Mouse (Mus musculus) liver, adult (tissue): Measurements from ENCODE around the gene Agpat2.
A peak's percentile ranks its signal among the peaks of the same experiment; 100 is the strongest.

Experiments
- GATA4 ChIP-seq: IDR thresholded peaks from 2 replicates; pipeline ENCODE4 v1.6.1; 2014; ENCODE audit warnings: mild to moderate bottlenecking, low read length; ENCODE audit not compliant: insufficient replicate concordance

Gene Agpat2

GRCm38 (mm10) chr2:26603720-26604671 is at the start of gene Agpat2:
Agpat2 (minus strand) TSS chr2:26604417.
- TF ChIP-seq GATA4, result 0 out of 2 replicates have a peak, but pooled peaks have one; percentile 20

GRCm38 (mm10) chr2:26646643-26647293 is 42.6 kb upstream of the Agpat2 start:
- no peak for TF ChIP-seq GATA4

GRCm38 (mm10) chr2:26643942-26644341 is 39.7 kb upstream of the Agpat2 start:
- no peak for TF ChIP-seq GATA4

- no peak for TF ChIP-seq GATA4
These were observed 36.9 kb upstream of the Agpat2 start for GRCm38 (mm10) chr2:26641006-26641647.

DNA sequence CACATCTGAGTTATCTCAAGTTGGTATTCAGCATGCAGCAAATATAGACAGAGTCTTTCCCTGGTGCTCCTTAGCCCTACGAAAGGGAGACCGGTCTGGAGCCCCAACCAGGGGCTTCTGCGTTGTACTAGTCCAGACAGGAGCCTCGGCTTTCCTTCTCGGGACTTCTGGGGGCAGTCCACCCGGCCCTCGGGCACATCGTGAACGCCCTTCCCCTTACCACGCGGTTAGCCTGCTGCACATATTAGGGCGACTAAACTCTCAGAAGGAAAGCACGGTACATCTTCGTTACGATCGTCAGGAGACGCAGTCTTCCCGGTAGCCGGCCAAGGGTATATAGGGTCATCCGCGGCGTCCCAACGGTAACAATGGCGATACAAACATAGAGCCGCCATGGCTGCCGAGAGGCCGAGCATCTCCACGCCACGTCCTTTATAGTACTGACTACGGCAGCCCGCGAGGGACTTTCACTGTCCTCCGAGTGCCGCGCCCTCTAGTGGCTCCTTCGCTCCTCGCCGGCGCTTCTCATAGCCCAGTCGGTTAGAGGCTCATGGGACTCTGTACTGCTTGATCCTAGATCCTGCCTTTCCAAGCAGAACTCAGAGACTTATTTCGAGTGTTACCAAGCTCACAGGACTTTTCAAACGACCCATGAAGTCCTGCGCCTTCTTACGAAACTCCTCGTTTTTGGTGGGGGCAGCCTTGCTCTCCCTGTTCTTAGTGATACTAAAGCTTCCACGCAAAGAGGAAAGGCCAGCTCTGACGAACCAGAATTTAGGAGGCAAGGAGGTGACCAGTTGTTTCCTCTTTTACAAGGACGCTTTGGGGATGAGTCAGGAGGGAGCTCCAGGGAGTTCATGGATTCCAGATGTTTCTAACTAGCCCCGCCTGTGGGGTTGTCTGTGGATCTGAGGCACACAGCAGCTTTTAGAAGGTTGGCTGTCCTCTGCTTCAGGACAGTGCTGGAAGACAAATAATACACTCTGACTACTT is 35.9 kb upstream of the Agpat2 start:
- TF ChIP-seq GATA4, result peak; percentile 30; the same call in 1 of the 2 replicates

- no peak for TF ChIP-seq GATA4
These were observed 34.9 kb upstream of the Agpat2 start for GRCm38 (mm10) chr2:26639083-26639482.

DNA sequence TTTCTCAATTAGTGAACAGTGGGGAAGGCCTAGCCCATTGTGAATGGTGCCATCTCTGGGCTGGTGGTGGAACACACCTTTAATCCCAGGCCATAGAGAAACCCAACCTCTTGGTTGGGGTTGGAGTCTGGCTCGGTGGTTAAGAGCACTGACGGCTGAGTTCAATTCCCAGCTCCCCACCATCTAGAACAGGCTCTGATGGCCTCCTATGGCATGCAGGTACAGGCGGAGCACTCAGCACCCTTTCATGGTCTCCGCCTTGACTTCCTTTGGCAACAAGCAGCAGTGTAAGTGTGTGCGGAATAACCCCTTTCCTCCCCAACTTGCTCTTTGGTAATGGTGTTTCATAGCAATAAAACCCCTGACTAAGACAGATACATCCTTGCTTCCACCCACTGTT is 34.4 kb upstream of the Agpat2 start:
- TF ChIP-seq GATA4, result no peak

DNA sequence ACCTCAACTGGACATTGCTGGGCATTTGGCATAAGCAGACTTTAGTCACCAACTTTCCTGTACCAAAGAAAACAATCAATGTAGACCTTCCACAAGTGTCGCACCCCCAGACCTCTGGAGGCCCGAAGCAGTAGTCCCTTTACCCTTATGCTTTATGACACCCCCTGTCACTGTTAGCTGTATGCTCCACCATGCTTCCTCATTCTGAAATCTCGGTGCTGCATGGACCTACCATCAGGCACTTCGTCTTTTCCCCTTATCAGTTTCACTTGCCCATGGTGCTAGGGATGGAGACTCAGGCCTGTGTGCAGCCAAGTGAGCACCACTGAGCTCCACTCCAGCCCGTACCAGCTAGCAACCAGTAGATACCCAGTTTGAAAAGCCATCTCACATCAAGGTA is 33.8 kb upstream of the Agpat2 start:
- TF ChIP-seq GATA4, result no peak

DNA sequence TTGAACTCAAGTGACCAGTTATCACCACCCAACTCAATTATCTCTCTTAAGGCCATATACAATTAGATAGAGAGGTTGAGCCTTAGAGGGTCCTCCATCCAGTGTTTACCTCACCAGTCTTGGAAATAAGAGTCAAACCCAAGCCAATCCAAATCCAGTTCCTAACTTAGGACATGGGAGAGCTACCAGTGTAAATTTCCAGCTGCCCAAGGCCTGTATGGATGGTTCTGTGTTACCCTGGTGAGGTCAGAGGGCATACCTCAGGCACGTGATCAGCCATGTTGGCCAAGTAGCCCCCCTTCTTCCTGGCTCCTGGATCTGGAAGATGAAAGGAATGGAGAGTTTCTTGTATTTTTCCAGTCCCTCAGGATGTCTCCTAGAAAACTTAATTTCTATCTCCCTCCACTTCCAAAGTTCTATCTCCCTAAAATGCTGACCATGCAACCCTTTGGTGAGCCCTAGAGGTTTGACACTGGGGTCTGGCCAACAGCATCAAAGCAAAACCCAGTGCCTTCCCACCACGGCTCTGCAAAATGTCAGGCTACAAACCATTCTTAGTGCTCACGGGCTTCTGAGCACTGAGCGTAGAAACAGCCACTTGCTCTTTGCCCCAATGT is 33.2 kb upstream of the Agpat2 start:
- no peak for TF ChIP-seq GATA4

DNA sequence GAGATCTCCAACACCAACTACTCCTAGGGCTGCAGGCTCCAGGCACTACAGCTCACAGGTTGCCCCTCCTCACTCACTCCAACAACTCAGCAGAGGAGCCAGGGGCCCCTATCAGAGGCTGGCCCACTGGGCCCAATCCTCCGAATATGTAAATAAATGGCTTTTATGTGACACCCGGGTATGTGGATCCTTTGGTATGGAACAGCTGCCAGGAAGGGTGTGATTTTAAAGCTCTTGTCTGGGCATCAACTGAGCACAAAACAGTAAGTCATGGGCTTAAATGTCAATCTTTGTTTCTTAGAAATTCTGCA is 32.1 kb upstream of the Agpat2 start:
- no peak for TF ChIP-seq GATA4

DNA sequence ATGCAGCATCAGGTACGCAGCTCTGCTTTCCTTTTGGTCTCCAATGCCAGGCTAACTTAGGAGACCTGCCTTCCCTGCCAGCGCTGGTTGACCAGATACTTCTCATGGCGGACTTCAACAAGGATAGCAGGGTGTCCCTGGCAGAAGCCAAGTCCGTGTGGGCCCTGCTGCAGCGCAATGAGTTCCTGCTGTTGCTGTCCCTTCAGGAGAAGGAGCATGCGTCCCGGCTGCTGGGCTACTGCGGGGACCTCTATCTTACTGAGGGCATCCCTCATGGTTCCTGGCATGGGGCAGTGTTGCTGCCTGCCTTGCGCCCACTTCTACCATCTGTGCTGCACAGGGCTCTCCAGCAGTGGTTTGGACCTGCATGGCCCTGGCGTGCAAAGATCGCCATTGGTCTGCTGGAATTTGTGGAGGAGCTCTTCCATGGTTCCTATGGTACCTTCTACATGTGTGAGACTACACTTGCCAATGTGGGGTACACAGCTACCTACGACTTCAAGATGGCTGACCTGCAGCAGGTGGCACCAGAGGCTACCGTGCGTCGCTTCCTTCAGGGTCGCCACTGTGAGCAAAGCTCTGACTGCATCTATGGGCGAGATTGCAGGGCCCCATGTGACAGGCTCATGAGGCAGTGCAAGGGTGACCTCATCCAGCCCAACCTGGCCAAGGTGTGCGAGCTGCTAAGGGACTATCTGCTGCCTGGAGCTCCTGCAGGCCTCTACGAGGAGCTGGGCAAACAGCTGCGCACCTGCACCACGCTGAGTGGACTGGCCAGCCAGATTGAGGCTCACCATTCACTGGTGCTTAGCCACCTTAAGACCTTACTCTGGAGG is 31.5 kb upstream of the Agpat2 start:
- no peak for TF ChIP-seq GATA4

GRCm38 (mm10) chr2:26634629-26635488 is 30.6 kb upstream of the Agpat2 start:
- TF ChIP-seq GATA4, result no peak

- TF ChIP-seq GATA4, result no peak
These were observed 29.8 kb upstream of the Agpat2 start for GRCm38 (mm10) chr2:26633953-26634530.
